Mouse (Mus musculus) ES-E14 (cell line): ENCODE measurements around the gene Ap1s1. TPM values are rescaled to one million over a fixed set of nuclear protein-coding genes. Genes with fewer than 3 reads are reported as not detected.

Experiments used
- DNase-seq: peaks from one replicate; pipeline ENCODE4 v3.0.0-alpha.2; 2013; ENCODE audit warnings: low read depth, low spot score
- H3K27ac ChIP-seq: 2 replicates; pipeline ENCODE4 v1.5.1; 2012; ENCODE audit warnings: low read depth, mild to moderate bottlenecking, low read length, moderate library complexity, mixed read lengths; ENCODE audit not compliant: poor library complexity, insufficient read depth, severe bottlenecking
- H3K36me3 ChIP-seq: 2 replicates; pipeline ENCODE4 v1.6.1; 2012; ENCODE audit warnings: mild to moderate bottlenecking, low read length, moderate library complexity, mixed read lengths; ENCODE audit not compliant: control insufficient read depth, poor library complexity, insufficient read depth, severe bottlenecking
- H3K4me1 ChIP-seq, 2 experiments: fragments of 150-350 bp in 1 of 2; sonication (generic) in 1 of 2; 2 replicates each; pipeline ENCODE4 v1.6.1; 2012; ENCODE audit warnings: low read length in 2 of 2, mild to moderate bottlenecking in 1 of 2, mixed read lengths in 1 of 2; ENCODE audit not compliant: control insufficient read depth in 2 of 2, insufficient read depth in 2 of 2, poor library complexity in 1 of 2
- H3K4me3 ChIP-seq, 2 experiments: fragments of 150-350 bp in 1 of 2; sonication (generic) in 1 of 2; 2 replicates each; pipeline ENCODE4 v1.5.1; 2012; ENCODE audit warnings: low read length in 2 of 2, low read depth in 1 of 2, mild to moderate bottlenecking in 1 of 2, mixed read lengths in 1 of 2; ENCODE audit not compliant: insufficient read depth in 1 of 2, poor library complexity in 1 of 2, severe bottlenecking in 1 of 2
- H3K9ac ChIP-seq: 2 replicates; pipeline ENCODE4 v1.6.1; 2012; ENCODE audit warnings: low read depth, mild to moderate bottlenecking, low read length, mixed read lengths; ENCODE audit not compliant: poor library complexity, insufficient read depth, severe bottlenecking
- H3K9me3 ChIP-seq: fragments of 150-350 bp; sonication (generic); 2 replicates; pipeline ENCODE4 v1.6.1; 2012; ENCODE audit warnings: low read depth, mild to moderate bottlenecking, low read length; ENCODE audit not compliant: control insufficient read depth, insufficient read depth
- CHD2 ChIP-seq: IDR thresholded peaks from 2 replicates; pipeline ENCODE4 v1.6.1; 2014; ENCODE audit warnings: mild to moderate bottlenecking, low read depth, low read length, inconsistent platforms
- HCFC1 ChIP-seq: IDR thresholded peaks from 2 replicates; pipeline ENCODE4 v1.6.1; 2012; ENCODE audit warnings: low read length, inconsistent platforms, borderline replicate concordance; ENCODE audit not compliant: insufficient read depth
- MAFK ChIP-seq: IDR thresholded peaks from 2 replicates; pipeline ENCODE4 v1.6.1; 2014; ENCODE audit warnings: mild to moderate bottlenecking, low read depth, low read length, inconsistent platforms; ENCODE audit not compliant: insufficient read depth
- ZC3H11A ChIP-seq: IDR thresholded peaks from 2 replicates; pipeline ENCODE4 v1.6.1; 2012; ENCODE audit warnings: low read depth, mild to moderate bottlenecking, inconsistent platforms, low read length, borderline replicate concordance
- ZNF384 ChIP-seq: IDR thresholded peaks from 2 replicates; pipeline ENCODE4 v1.6.1; 2012; ENCODE audit warnings: low read depth, low read length, inconsistent platforms
- in situ Hi-C, 2 experiments: fragments of 600-800 bp; cut with MboI; formaldehyde crosslinking; loops; one replicate each; pipeline ENCODE4 v1.15.1; 2025; ENCODE audit warnings: low sequenced_read_pairs in 2 of 2, inconsistent platforms in 1 of 2; ENCODE audit not compliant: unreplicated experiment in 2 of 2
- total RNA-seq: library from RNA; depleted of rRNA; stranded (reverse); fragments of 300-350 nt; gene quantifications from 2 replicates; pipeline ENCODE4 v1.2.3, GENCODE M21; 2012

Ap1s1 gene
- total RNA-seq, 1 experiment, result 112 TPM

DNA sequence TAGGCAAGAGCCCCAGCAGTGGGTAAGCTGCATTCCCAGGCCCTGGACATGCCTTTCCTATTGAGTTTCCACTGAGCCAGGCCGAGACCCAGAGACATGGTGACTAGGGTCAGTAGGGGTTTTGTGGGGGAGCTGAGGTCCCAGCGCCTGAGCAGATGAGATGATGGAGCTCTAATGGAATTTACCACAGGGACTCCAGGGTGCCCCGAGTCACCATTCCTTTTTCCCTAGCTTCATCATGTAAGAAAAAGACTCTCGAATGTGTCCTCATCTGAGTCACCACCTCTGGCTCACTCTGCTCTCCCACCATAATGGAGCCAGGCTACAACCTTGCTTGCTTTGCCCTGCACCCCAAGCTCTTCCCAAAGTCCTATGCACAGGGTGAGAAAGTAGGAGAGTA is 37.1 kb upstream of the Ap1s1 start:
- no peak for TF ChIP-seq CHD2
- TF ChIP-seq ZC3H11A, result no peak
- no peak for TF ChIP-seq ZNF384
- no peak for TF ChIP-seq HCFC1
- no peak for TF ChIP-seq MAFK
- H3K4me3 ChIP-seq, result no peak overlapping the region
- H3K9me3 ChIP-seq, result no peaks in the 10 kb centered on the region
- H3K9ac ChIP-seq, result no peak overlapping the region
- no peak for DNase-seq
- peaks cover 3% of the 10 kb centered on the region; the same call in 1 of the 2 replicates for H3K36me3 ChIP-seq
- H3K4me1 ChIP-seq, result peaks cover 8 to 28% of the 10 kb centered on the region in 2 experiments
- H3K27ac ChIP-seq, result no peak overlapping the region
- in situ Hi-C loops, result no loop called here

GRCm38 (mm10) chr5:137079849-137080248 is 33.9 kb upstream of the Ap1s1 start:
- H3K27ac ChIP-seq, result no peak overlapping the region
- no peaks in the 10 kb centered on the region for H3K9me3 ChIP-seq
- H3K4me1 ChIP-seq, result peaks cover 9 to 34% of the 10 kb centered on the region in 2 experiments; a peak in 3 of 4 replicates
- H3K9ac ChIP-seq, result no peak overlapping the region
- no peaks in the 10 kb centered on the region for H3K36me3 ChIP-seq
- DNase-seq, result no peak
- TF ChIP-seq CHD2 (no peak), HCFC1 (no peak), MAFK (no peak), ZC3H11A (no peak), ZNF384 (no peak)
- in situ Hi-C loops, result no loop called here
- no peak overlapping the region for H3K4me3 ChIP-seq

DNA sequence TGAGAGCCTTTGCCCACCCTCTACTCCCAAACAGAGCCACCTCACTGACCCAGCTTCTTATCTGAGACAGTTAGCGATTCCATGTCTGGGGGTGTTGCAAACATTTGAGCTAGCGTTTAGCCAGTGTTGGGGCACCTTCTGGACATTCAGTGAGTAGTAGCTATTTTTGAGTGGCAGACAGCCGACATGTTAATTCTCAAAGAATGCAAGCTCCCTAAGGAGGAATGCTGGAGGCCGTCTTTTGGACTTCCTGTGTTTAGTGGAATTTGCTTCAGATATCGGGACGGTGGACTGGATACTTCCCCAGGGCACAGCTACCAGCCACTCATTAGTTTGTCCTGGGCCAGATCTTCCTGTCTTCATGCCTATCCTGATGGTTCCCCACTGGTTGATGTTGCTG is 32.7 kb upstream of the Ap1s1 start:
- in situ Hi-C loops, result no loop called here
- DNase-seq, result no peak

GRCm38 (mm10) chr5:137078041-137078440 is 32.1 kb upstream of the Ap1s1 start:
- peaks cover 7 to 42% of the 10 kb centered on the region in 2 experiments; a peak in 3 of 4 replicates for H3K4me1 ChIP-seq
- no peak overlapping the region for H3K27ac ChIP-seq
- H3K4me3 ChIP-seq, result no peak overlapping the region
- no peak for TF ChIP-seq MAFK
- in situ Hi-C loops, result no loop called here
- no peak overlapping the region for H3K9ac ChIP-seq
- DNase-seq, result no peak
- H3K9me3 ChIP-seq, result no peaks in the 10 kb centered on the region
- no peaks in the 10 kb centered on the region for H3K36me3 ChIP-seq

More for the DNA sequence above, 32.7 kb upstream of the Ap1s1 start:
- Histone ChIP-seq H3K27ac (no peak overlapping the region), H3K9me3 (no peaks in the 10 kb centered on the region), H3K4me3 (no peak overlapping the region), H3K36me3 (no peaks in the 10 kb centered on the region), H3K9ac (no peak overlapping the region), H3K4me1 (peaks cover 7 to 41% of the 10 kb centered on the region in 2 experiments; a peak in 3 of 4 replicates)
- TF ChIP-seq CHD2 (no peak), MAFK (no peak)

GRCm38 (mm10) chr5:137077187-137077586 is 31.3 kb upstream of the Ap1s1 start:
- H3K9me3 ChIP-seq, result no peaks in the 10 kb centered on the region
- H3K36me3 ChIP-seq, result no peaks in the 10 kb centered on the region
- TF ChIP-seq MAFK, result no peak
- TF ChIP-seq HCFC1, result no peak
- TF ChIP-seq ZC3H11A, result no peak
- TF ChIP-seq CHD2, result no peak
- TF ChIP-seq ZNF384, result no peak
- H3K9ac ChIP-seq, result no peak overlapping the region
- no peak overlapping the region for H3K27ac ChIP-seq
- no peak for DNase-seq
- H3K4me3 ChIP-seq, result no peak overlapping the region
- peaks cover 7 to 44% of the 10 kb centered on the region in 2 experiments; a peak in 3 of 4 replicates for H3K4me1 ChIP-seq
- in situ Hi-C loops, result no loop called here
